Mouse (Mus musculus) erythroblast, embryonic 14.5 days (primary cell): Measurements from ENCODE around the gene Relch. TPM values are rescaled to one million over a fixed set of nuclear protein-coding genes. Genes with fewer than 3 reads are reported as not detected.
A peak's percentile ranks its signal among the peaks of the same experiment; 100 is the strongest.

Source experiments
- H3K27me3 ChIP-seq: 2 replicates; pipeline ENCODE4 v1.6.1; 2012; ENCODE audit warnings: inconsistent platforms; ENCODE audit not compliant: control insufficient read depth
- H3K36me3 ChIP-seq: 2 replicates; pipeline ENCODE4 v1.6.1; 2012; ENCODE audit warnings: mild to moderate bottlenecking, inconsistent platforms; ENCODE audit not compliant: control insufficient read depth
- H3K4me1 ChIP-seq: 2 replicates; pipeline ENCODE4 v1.6.1; 2012; ENCODE audit warnings: inconsistent platforms; ENCODE audit not compliant: control insufficient read depth
- H3K4me3 ChIP-seq: replicated peaks from 2 replicates; pipeline ENCODE3; 2012; ENCODE audit warnings: moderate library complexity, mild to moderate bottlenecking, inconsistent platforms
- H3K9me3 ChIP-seq: 2 replicates; pipeline ENCODE4 v1.6.1; 2012; ENCODE audit warnings: low read length, inconsistent platforms, mixed read lengths; ENCODE audit not compliant: control insufficient read depth
- GATA1 ChIP-seq: IDR thresholded peaks from 2 replicates; pipeline ENCODE4 v1.6.1; 2012; ENCODE audit warnings: low read length, inconsistent platforms, mixed read lengths
- TAL1 ChIP-seq: IDR thresholded peaks from 3 replicates; pipeline ENCODE4 v1.6.1; 2012; ENCODE audit warnings: low read length, inconsistent platforms, mixed read lengths
- polyA plus RNA-seq: library from polyadenylated mRNA; stranded (reverse); fragments of >175 nt; gene quantifications from 2 replicates; pipeline ENCODE4 v1.2.3, GENCODE M21; 2012

Relch gene
- 1.8 and 2.6 TPM in 2 replicates for polyA plus RNA-seq

DNA sequence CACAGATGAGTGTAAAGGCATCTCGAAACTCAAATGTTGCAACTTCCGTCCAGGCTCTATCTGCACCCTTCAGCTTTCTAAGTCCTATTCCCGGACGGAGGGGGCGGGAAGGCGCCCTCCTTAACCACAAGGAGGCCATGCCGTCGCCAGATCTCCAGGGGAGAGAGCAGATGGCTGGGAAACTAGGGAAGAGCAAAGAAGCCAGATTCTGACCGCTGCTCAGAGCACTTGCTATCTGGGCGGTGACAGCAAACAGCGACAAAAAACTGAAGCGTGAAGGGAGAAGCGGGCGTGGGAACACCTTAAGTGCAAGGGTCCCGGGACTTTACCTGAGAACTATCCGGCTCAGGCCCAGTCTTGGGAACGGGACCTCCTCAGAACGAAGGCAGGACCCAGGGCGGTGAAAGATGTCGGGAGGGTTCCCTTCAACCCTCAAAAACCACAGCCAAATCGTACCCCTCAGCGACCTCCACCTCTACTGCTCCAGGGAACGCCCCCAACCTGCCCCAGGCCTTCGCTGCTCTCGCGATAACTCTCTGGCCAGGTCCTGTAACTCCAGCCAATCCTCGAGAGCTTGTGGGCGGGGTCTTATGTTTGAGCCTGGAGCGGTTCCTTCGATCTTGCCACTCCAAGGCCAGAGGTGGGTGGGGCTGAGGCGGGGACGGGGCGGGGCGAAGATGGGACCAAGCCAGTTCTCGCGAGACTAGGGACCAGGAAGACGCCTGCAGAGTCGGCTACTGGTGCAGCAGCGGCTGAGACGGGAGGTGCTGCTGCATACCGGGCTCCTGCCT is at the start of gene Relch, which contains the start of gene Pign:
Relch (plus strand) TSS at position 691 of the 791 bp plus-strand sequence.
Pign (minus strand) TSS at position 507 of the 791 bp plus-strand sequence.
- peak within 1 kb of the TSS; percentile 100 for H3K4me3 ChIP-seq
- no peaks in the 10 kb centered on the region for H3K9me3 ChIP-seq
- H3K36me3 ChIP-seq, result peaks cover 6% of the 10 kb centered on the region
- H3K27me3 ChIP-seq, result no peaks in the 10 kb centered on the region
- TF ChIP-seq TAL1 (no peak), GATA1 (no peak)
- H3K4me1 ChIP-seq, result peaks cover 34% of the 10 kb centered on the region

DNA sequence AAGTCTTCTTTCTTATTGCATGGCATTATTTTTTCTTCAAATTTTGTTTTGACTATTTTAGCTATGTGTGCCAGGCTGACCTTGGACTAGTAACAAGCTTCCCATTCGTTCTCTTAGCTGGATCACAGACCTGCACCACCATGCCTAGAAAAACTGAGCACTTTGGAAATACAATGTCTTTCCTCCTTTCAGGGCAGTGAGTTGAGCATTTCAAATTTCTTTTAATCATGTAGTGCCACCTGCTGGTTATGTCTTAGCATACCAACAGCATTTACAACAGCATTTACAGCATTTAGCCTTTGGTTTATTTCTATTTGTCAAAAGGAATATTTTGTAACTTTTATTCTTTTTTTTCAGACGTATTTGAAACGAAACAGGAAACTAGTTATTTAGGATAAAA is 33.2 kb upstream of the Relch start:
- Histone ChIP-seq H3K27me3 (no peaks in the 10 kb centered on the region), H3K4me1 (no peaks in the 10 kb centered on the region), H3K36me3 (peaks cover 3% of the 10 kb centered on the region; the same call in 1 of the 2 replicates), H3K4me3 (no peak overlapping the region), H3K9me3 (no peaks in the 10 kb centered on the region)
- no peak for TF ChIP-seq TAL1
- TF ChIP-seq GATA1, result no peak

DNA sequence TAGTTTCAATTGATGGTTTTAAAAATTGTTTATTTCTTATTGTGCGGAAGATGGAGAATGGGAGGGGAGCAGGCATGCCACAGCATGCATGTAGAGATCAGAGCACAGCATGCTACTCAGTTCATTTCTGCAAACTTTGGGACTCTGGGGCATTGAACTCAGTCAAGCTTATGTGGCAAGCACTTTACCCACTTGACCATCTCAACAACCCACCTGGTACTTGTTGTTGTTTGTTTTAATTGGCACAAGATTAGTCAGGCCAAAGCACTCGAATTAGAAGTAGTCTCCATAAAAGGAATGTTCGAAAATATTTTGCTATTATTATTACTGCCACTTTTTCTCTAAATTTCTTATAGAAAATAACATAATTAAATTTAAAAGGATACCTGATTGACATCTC is 19.6 kb upstream of the Relch start:
- Histone ChIP-seq H3K4me3 (no peak overlapping the region), H3K4me1 (no peaks in the 10 kb centered on the region), H3K27me3 (no peaks in the 10 kb centered on the region), H3K36me3 (peaks cover 23% of the 10 kb centered on the region), H3K9me3 (no peaks in the 10 kb centered on the region)
- no peak for TF ChIP-seq TAL1
- TF ChIP-seq GATA1, result no peak

DNA sequence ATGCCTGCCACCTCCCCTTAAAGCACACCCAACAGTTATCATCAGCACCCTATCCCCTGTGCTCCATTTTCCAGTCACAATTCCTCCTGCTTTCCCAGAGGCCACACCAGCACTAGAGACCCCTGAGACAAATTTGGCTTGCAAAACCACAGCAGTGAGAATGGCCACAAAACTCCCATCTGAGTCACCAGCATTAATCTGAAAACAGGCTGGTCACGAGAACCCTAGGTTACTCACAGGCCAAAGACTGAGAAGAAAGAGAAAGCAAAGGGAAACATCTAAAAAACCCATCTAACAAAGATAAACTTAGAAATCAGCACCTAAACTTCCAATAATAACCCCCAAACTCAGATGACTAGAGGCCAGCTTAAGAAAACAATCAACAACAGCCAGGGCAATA is 13.0 kb upstream of the Relch start:
- H3K4me1 ChIP-seq, result no peaks in the 10 kb centered on the region
- TF ChIP-seq GATA1 (no peak), TAL1 (no peak)
- no peak overlapping the region for H3K4me3 ChIP-seq
- no peaks in the 10 kb centered on the region for H3K27me3 ChIP-seq
- peaks cover 24% of the 10 kb centered on the region for H3K36me3 ChIP-seq
- no peaks in the 10 kb centered on the region for H3K9me3 ChIP-seq

DNA sequence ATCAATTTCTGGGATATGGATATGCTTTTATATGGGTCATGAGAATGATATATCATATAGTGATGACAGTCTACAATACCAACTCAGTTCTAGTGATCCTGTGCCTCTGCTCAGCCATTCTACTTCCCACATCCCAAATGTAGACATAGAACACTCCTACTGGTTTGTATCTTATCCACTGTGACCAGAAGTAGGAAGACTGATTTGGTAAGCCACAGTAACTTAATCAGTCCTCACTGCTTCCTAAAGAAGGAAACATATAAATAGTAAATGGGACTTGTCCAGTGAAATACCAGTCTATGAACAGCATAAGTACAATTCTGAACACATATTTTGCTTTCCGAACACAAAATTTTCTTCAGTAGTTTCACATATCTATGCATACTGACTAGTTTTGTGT is 9.7 kb upstream of the Relch start:
- no peak for TF ChIP-seq GATA1
- no peak for TF ChIP-seq TAL1
- Histone ChIP-seq H3K4me3 (no peak overlapping the region), H3K36me3 (peaks cover 23% of the 10 kb centered on the region), H3K9me3 (no peaks in the 10 kb centered on the region), H3K4me1 (no peaks in the 10 kb centered on the region), H3K27me3 (no peaks in the 10 kb centered on the region)

DNA sequence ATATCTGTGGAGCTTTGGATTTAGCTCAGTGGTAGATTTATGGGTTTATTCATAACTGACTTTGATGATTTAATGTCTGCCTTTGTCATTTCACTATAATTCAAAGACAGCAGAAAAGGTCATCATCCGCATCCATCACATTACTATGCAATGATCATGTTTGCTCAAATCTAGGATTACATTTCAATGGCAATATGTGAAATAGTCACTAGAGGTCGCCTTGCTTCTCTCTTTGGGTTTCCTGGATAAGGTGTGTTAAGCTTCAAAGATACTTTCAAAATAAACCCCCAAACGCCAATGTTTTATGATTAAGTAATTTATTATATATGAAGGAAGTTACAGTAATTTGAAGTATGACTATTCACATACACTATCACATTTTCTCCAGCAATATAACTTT is 3.6 kb upstream of the Relch start:
- H3K36me3 ChIP-seq, result peaks cover 12% of the 10 kb centered on the region
- no peak overlapping the region for H3K4me3 ChIP-seq
- no peak for TF ChIP-seq TAL1
- TF ChIP-seq GATA1, result no peak
- H3K9me3 ChIP-seq, result no peaks in the 10 kb centered on the region
- peaks cover 24% of the 10 kb centered on the region for H3K4me1 ChIP-seq
- no peaks in the 10 kb centered on the region for H3K27me3 ChIP-seq

DNA sequence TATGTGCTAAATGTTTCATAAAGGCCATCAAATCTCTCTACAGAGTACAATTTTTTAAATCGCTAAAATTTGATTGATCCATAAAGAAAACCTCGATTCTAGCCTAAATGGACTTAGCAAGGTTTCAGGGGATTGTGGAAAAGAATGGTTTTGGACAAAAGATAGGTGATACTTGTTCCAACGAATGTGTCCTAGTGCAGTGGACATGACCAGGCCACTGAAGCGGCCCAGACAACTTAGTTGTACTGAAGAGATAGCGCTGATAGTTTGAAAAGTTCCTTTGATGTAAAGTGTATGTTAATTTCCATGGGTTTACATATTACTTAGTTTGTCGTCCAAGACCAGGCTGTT is 866 bp upstream of the Relch start:
- Histone ChIP-seq H3K9me3 (no peaks in the 10 kb centered on the region), H3K4me1 (peaks cover 34% of the 10 kb centered on the region), H3K4me3 (peak overlapping the region; percentile 100), H3K27me3 (no peaks in the 10 kb centered on the region), H3K36me3 (peaks cover 6% of the 10 kb centered on the region)
- no peak for TF ChIP-seq TAL1
- TF ChIP-seq GATA1, result no peak

DNA sequence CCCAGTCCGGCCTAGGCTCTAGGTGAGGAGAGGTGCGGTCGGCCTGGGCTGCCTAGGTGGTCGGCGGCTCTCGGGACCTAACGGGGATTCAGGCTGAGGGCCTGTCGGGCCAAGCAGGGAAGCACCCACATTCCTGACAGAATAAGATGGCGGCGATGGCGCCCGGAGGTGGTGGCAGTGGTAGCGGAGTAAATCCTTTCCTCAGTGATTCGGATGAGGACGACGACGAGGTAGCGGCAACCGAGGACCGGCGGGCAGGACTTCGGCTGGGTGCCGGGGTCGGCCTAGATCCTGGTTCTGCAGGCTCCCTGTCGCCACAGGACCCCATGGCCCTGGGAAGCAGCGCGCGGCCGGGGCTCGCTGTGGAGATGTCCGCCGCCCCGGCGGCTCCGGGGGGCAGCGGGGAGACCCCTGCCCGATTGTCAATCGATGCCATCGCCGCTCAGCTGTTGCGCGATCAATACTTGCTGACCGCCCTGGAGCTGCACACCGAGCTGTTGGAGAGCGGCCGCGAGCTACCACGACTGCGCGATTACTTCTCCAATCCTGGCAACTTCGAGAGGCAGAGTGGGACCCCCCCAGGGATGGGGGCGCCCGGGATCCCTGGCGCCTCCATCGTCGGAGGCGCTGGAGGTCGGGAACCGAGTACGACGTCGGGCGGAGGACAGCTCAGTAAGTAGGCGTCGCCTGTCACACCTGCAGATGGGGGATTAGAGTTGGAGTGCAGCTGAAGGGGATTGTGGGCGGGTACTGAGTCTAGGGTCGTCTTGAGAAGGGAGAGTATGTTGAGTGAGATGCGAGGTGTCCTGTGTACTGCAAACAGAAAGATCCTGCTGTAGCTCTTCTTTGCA is 526 bp downstream of the Relch start:
- no peaks in the 10 kb centered on the region for H3K27me3 ChIP-seq
- H3K9me3 ChIP-seq, result no peaks in the 10 kb centered on the region
- peaks cover 34% of the 10 kb centered on the region for H3K4me1 ChIP-seq
- H3K36me3 ChIP-seq, result peaks cover 6% of the 10 kb centered on the region
- TF ChIP-seq GATA1 (no peak), TAL1 (no peak)
- peak overlapping the region; percentile 100 for H3K4me3 ChIP-seq

DNA sequence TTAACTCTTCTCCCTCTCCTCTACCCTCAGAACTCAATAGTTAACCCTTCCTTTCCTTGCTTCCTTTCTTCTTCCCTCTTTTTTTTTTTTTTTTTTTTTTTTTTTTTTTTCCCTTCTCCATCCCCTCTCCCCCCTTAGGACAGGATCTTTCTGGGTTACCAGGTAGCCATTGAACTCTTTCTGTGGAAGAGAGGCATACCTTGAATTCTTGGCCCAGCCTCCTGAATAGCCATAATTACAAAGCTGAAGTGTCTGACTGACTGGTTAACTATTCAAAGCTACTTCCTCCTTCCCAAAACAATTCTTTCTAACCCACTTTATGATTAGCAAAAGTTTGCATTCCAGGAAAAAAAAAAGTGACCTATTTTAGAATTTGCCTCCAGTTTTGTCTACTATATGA is 6.0 kb downstream of the Relch start:
- TF ChIP-seq GATA1, result no peak
- TF ChIP-seq TAL1, result no peak
- Histone ChIP-seq H3K4me1 (peaks cover 15% of the 10 kb centered on the region), H3K9me3 (no peaks in the 10 kb centered on the region), H3K4me3 (no peak overlapping the region), H3K36me3 (peaks cover 6% of the 10 kb centered on the region), H3K27me3 (no peaks in the 10 kb centered on the region)
